Mouse (Mus musculus): ENCODE data around the gene Tmem91. TPM values are rescaled to one million over a fixed set of nuclear protein-coding genes. Genes with fewer than 3 reads are reported as not detected.

The Tmem91 gene
- polyA plus RNA-seq, 1 experiment from 2014 or later: 2.0 TPM

GRCm38 (mm10) chr7:25704716-25705364 is 29.9 kb upstream of the Tmem91 start:
- peak; percentile 15; the same call in 1 of the 2 replicates for ATAC-seq (replicated peaks; ENCODE audit: insufficient number of reproducible peaks, low FRiP score, low TSS enrichment)
- H3K9ac ChIP-seq (ENCODE audit: low read depth, low read length): no peak overlapping the region
- H3K4me1 ChIP-seq (ENCODE audit: control insufficient read depth, insufficient read depth, low read length): peaks cover 46% of the 10 kb centered on the region

DNA sequence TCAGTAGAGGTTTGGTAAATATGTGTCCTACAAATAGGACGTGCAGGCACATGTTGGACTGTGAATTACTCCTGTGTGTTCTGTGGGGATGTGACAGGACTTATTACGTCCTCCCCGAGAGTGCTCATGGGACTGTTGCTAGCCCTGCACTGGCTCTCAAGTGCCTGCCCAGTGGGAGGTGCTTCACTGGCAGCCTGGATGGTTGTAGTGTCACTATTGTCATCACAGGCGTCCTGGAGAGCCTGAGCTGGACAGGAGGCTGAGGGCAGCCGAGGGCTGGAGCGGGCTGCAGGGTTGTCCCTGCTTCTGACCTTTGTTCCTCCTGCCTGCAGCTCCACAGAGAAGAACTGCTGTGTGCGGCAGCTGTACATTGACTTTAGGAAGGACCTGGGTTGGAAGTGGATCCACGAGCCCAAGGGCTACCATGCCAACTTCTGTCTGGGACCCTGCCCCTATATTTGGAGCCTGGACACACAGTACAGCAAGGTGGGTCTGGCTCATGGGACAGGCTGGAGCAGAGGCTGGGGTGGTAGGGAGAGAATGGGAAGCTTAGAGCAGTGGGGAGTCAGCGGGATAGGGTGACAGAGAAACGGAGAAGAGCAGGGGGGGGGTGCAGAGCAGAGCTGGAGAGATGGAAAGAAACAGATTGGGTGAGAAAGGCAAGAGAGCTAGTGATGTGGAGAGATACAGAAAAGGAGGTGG is 29.0 kb upstream of the Tmem91 start:
- WGBS (ENCODE audit: insufficient replicate concordance): 24% methylated on average over 10 of the region's 10 CpGs
- Histone ChIP-seq H3K9ac (ENCODE audit: low read depth, low read length) (0 out of 2 replicates have a peak overlapping the region, but pooled peaks have one; percentile 34), H3K27me3 (ENCODE audit: control insufficient read depth, insufficient read depth, low read length) (no peaks in the 10 kb centered on the region), H3K4me1 (ENCODE audit: control insufficient read depth, insufficient read depth, low read length) (peaks cover 43% of the 10 kb centered on the region), H3K36me3 (ENCODE audit: control insufficient read depth, insufficient read depth, low read length) (peaks cover 3% of the 10 kb centered on the region; the same call in 1 of the 2 replicates), H3K27ac (ENCODE audit: low read depth, low read length) (no peak overlapping the region), H3K9me3 (replicated peaks; ENCODE audit: control insufficient read depth, low read length) (peaks cover 5% of the 10 kb centered on the region; the same call in 1 of the 2 replicates), H3K4me3 (ENCODE audit: low read depth, low read length) (no peak overlapping the region), H3K4me2 (peak overlapping the region; percentile 59)
- no peak for ATAC-seq (replicated peaks; ENCODE audit: insufficient number of reproducible peaks, low FRiP score, low TSS enrichment)

More at GRCm38 (mm10) chr7:25704716-25705364, 29.9 kb upstream of the Tmem91 start:
- H3K9me3 ChIP-seq (replicated peaks; ENCODE audit: control insufficient read depth, low read length): peaks cover 4% of the 10 kb centered on the region; the same call in 1 of the 2 replicates
- peak overlapping the region; percentile 25; the same call in 1 of the 2 replicates for H3K4me3 ChIP-seq (ENCODE audit: low read depth, low read length)
- H3K4me2 ChIP-seq: peak overlapping the region; percentile 59
- no peak overlapping the region for H3K27ac ChIP-seq (ENCODE audit: low read depth, low read length)
- WGBS (ENCODE audit: insufficient replicate concordance): 14% methylated on average over 31 of the region's 37 CpGs
- H3K36me3 ChIP-seq (ENCODE audit: control insufficient read depth, insufficient read depth, low read length): peaks cover 2% of the 10 kb centered on the region; the same call in 1 of the 2 replicates
- no peaks in the 10 kb centered on the region for H3K27me3 ChIP-seq (ENCODE audit: control insufficient read depth, insufficient read depth, low read length)

- H3K4me1 ChIP-seq (ENCODE audit: control insufficient read depth, insufficient read depth, low read length): peaks cover 32% of the 10 kb centered on the region
- H3K27me3 ChIP-seq (ENCODE audit: control insufficient read depth, insufficient read depth, low read length): no peaks in the 10 kb centered on the region
- no peak overlapping the region for H3K27ac ChIP-seq (ENCODE audit: low read depth, low read length)
- H3K4me2 ChIP-seq: no peak overlapping the region
- no peak for ATAC-seq (replicated peaks; ENCODE audit: insufficient number of reproducible peaks, low FRiP score, low TSS enrichment)
- H3K4me3 ChIP-seq (ENCODE audit: low read depth, low read length): no peak overlapping the region
- H3K9me3 ChIP-seq (replicated peaks; ENCODE audit: control insufficient read depth, low read length): peaks cover 5% of the 10 kb centered on the region; the same call in 1 of the 2 replicates
- peaks cover 3% of the 10 kb centered on the region; the same call in 1 of the 2 replicates for H3K36me3 ChIP-seq (ENCODE audit: control insufficient read depth, insufficient read depth, low read length)
- H3K9ac ChIP-seq (ENCODE audit: low read depth, low read length): no peak overlapping the region
- 93% methylated on average over 2 of the region's 2 CpGs for WGBS (ENCODE audit: insufficient replicate concordance)
Measured at GRCm38 (mm10) chr7:25702350-25702749, 27.4 kb upstream of the Tmem91 start.

DNA sequence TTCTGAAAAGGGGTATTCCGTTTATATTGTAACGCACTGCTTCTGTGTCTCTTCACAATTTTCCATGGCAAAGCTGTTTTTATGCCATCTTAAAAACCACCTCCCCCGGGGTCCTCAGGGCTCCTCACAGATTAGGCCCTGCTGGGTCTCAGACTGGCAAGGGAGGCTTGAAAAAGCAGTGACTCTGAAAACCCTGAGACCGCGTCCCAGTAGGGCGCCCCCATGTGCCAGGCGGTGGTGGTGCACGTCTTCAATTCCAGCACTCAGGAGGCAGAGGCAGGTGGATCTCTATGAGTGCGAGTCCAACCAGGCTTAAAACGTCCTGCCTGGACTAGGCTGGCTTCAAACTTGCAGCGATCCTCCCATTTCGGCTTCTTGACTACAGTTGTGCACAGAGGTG is 25.8 kb upstream of the Tmem91 start:
- H3K36me3 ChIP-seq (ENCODE audit: control insufficient read depth, insufficient read depth, low read length): peaks cover 3% of the 10 kb centered on the region; the same call in 1 of the 2 replicates
- H3K4me3 ChIP-seq (ENCODE audit: low read depth, low read length): no peak overlapping the region
- H3K27me3 ChIP-seq (ENCODE audit: control insufficient read depth, insufficient read depth, low read length): no peaks in the 10 kb centered on the region
- H3K9me3 ChIP-seq (replicated peaks; ENCODE audit: control insufficient read depth, low read length): peaks cover 5% of the 10 kb centered on the region; the same call in 1 of the 2 replicates
- no peak overlapping the region for H3K9ac ChIP-seq (ENCODE audit: low read depth, low read length)
- WGBS (ENCODE audit: insufficient replicate concordance): 74% methylated on average over 12 of the region's 12 CpGs
- no peak overlapping the region for H3K27ac ChIP-seq (ENCODE audit: low read depth, low read length)
- no peak overlapping the region for H3K4me2 ChIP-seq
- H3K4me1 ChIP-seq (ENCODE audit: control insufficient read depth, insufficient read depth, low read length): peaks cover 17% of the 10 kb centered on the region
- no peak for ATAC-seq (replicated peaks; ENCODE audit: insufficient number of reproducible peaks, low FRiP score, low TSS enrichment)

DNA sequence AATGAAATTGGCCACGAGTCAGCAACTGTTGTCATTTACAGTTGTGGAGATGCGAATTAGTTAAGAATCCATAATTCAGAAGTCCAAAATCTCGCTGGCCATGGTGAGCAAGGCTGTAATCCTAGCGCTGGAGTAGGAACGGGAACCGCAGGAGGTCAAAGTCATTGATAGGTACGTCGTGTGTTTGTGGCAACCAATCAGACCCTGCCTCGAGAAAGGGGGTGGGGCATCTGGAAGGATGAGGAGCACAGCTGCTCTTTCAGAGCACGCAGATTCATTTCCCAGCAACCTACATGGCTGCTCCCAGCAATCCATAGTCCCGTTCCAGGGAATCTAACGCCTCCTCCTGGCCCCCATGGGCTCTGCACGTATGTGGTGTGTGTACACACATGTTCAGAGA is 24.9 kb upstream of the Tmem91 start:
- ATAC-seq (replicated peaks; ENCODE audit: insufficient number of reproducible peaks, low FRiP score, low TSS enrichment): no peak
- H3K27me3 ChIP-seq (ENCODE audit: control insufficient read depth, insufficient read depth, low read length): no peaks in the 10 kb centered on the region
- peaks cover 5% of the 10 kb centered on the region; the same call in 1 of the 2 replicates for H3K9me3 ChIP-seq (replicated peaks; ENCODE audit: control insufficient read depth, low read length)
- H3K4me2 ChIP-seq: no peak overlapping the region
- no peak overlapping the region for H3K9ac ChIP-seq (ENCODE audit: low read depth, low read length)
- H3K4me3 ChIP-seq (ENCODE audit: low read depth, low read length): no peak overlapping the region
- peaks cover 3% of the 10 kb centered on the region; the same call in 1 of the 2 replicates for H3K36me3 ChIP-seq (ENCODE audit: control insufficient read depth, insufficient read depth, low read length)
- 60% methylated on average over 13 of the region's 13 CpGs for WGBS (ENCODE audit: insufficient replicate concordance)
- no peak overlapping the region for H3K27ac ChIP-seq (ENCODE audit: low read depth, low read length)
- peaks cover 12% of the 10 kb centered on the region for H3K4me1 ChIP-seq (ENCODE audit: control insufficient read depth, insufficient read depth, low read length)

GRCm38 (mm10) chr7:25694104-25694503 is 19.1 kb upstream of the Tmem91 start:
- no peaks in the 10 kb centered on the region; the same call in 1 of the 2 replicates for H3K36me3 ChIP-seq (ENCODE audit: control insufficient read depth, insufficient read depth, low read length)
- H3K4me3 ChIP-seq (ENCODE audit: low read depth, low read length): no peak overlapping the region
- 79% methylated on average over 8 of the region's 8 CpGs for WGBS (ENCODE audit: insufficient replicate concordance)

DNA sequence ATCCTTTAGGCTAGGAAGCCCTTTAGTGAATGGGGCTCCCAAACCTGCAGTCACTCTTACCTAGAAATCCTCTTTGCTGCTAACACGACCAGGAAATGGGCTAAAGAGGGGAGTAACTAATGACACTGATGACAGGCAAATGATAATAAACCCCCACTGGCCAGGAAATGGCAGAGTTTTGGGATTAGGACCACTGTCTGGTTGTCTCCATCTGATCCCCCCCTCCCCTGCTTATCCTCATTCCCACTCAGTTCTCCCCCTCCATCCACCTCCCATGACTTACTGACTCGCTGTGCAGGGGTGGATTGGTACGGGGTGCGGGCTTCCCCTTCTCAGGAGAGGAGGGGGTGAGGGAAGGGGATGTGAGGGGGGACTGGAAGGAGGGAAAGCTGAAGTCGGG is 15.1 kb upstream of the Tmem91 start:
- H3K4me3 ChIP-seq (ENCODE audit: low read depth, low read length): peak overlapping the region; percentile 75
- H3K9me3 ChIP-seq (replicated peaks; ENCODE audit: control insufficient read depth, low read length): no peaks in the 10 kb centered on the region
- 31% methylated on average over 5 of the region's 5 CpGs for WGBS (ENCODE audit: insufficient replicate concordance)
- no peak for ATAC-seq (replicated peaks; ENCODE audit: insufficient number of reproducible peaks, low FRiP score, low TSS enrichment)
- no peak overlapping the region for H3K27ac ChIP-seq (ENCODE audit: low read depth, low read length)
- H3K4me2 ChIP-seq: peak overlapping the region; percentile 97
- no peaks in the 10 kb centered on the region for H3K36me3 ChIP-seq (ENCODE audit: control insufficient read depth, insufficient read depth, low read length)
- H3K4me1 ChIP-seq (ENCODE audit: control insufficient read depth, insufficient read depth, low read length): peaks cover 12% of the 10 kb centered on the region; the same call in 1 of the 2 replicates
- peaks cover 8% of the 10 kb centered on the region; the same call in 1 of the 2 replicates for H3K27me3 ChIP-seq (ENCODE audit: control insufficient read depth, insufficient read depth, low read length)
- peak overlapping the region; percentile 44; the same call in 1 of the 2 replicates for H3K9ac ChIP-seq (ENCODE audit: low read depth, low read length)

More at GRCm38 (mm10) chr7:25694104-25694503, 19.1 kb upstream of the Tmem91 start:
- ATAC-seq (replicated peaks; ENCODE audit: insufficient number of reproducible peaks, low FRiP score, low TSS enrichment): no peak
- Histone ChIP-seq H3K9ac (ENCODE audit: low read depth, low read length) (no peak overlapping the region), H3K9me3 (replicated peaks; ENCODE audit: control insufficient read depth, low read length) (no peaks in the 10 kb centered on the region), H3K27me3 (ENCODE audit: control insufficient read depth, insufficient read depth, low read length) (no peaks in the 10 kb centered on the region), H3K4me1 (ENCODE audit: control insufficient read depth, insufficient read depth, low read length) (peaks cover 2% of the 10 kb centered on the region; the same call in 1 of the 2 replicates), H3K27ac (ENCODE audit: low read depth, low read length) (no peak overlapping the region), H3K4me2 (no peak overlapping the region)

GRCm38 (mm10) chr7:25689603-25690021 is 14.6 kb upstream of the Tmem91 start:
- H3K27ac ChIP-seq (ENCODE audit: low read depth, low read length): 0 out of 2 replicates have a peak overlapping the region, but pooled peaks have one; percentile 73
- no peaks in the 10 kb centered on the region for H3K36me3 ChIP-seq (ENCODE audit: control insufficient read depth, insufficient read depth, low read length)
- H3K4me3 ChIP-seq (ENCODE audit: low read depth, low read length): peak overlapping the region; percentile 75
- H3K27me3 ChIP-seq (ENCODE audit: control insufficient read depth, insufficient read depth, low read length): peaks cover 8% of the 10 kb centered on the region; the same call in 1 of the 2 replicates
- peaks cover 12% of the 10 kb centered on the region; the same call in 1 of the 2 replicates for H3K4me1 ChIP-seq (ENCODE audit: control insufficient read depth, insufficient read depth, low read length)
- H3K4me2 ChIP-seq: peak overlapping the region; percentile 97
- ATAC-seq (replicated peaks; ENCODE audit: insufficient number of reproducible peaks, low FRiP score, low TSS enrichment): no peak
- peak overlapping the region; percentile 44; the same call in 1 of the 2 replicates for H3K9ac ChIP-seq (ENCODE audit: low read depth, low read length)
- WGBS (ENCODE audit: insufficient replicate concordance): 6% methylated on average over 12 of the region's 12 CpGs
- no peaks in the 10 kb centered on the region for H3K9me3 ChIP-seq (replicated peaks; ENCODE audit: control insufficient read depth, low read length)

All from heart, embryonic 11.5 days (tissue).